Comparison of ENCODE assay signal across 13 mouse cellular contexts in the genomic region with DNA sequence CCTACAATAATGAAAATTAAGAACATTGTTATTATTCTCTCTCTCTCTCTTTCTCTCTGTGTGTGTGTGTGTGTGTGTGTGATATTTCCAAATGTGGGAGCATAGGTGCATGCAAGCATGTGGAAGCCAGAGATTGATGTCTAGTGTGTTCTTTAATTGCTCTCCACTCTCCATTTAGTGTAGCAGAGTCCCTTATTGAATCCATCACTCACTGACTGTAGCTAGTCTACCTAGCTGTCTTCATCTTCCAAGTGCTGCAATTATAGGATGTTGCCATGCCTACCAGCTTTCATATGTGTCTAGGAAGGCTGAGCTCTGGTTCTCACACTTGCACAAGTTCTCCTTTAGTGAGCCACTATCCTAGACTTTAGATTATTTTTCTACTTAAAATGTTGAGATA. TPM values are rescaled to one million over a fixed set of nuclear protein-coding genes. Genes with fewer than 3 reads are reported as not detected.
"Had no signal": no experiment of that assay in that cellular context is flagged by ENCODE, and none has a peak within 500 bp of the region (broad histone marks: within the 10 kb centered on the region; RNA-seq: fewer than 3 reads in every experiment).

No protein-coding gene starts in this region.

- H3K27me3 ChIP-seq: limb, embryonic 13.5 days; midbrain, embryonic 15.5 days had no signal

- H3K36me3 ChIP-seq: limb, embryonic 13.5 days; midbrain, embryonic 15.5 days had no signal

- ATAC-seq: midbrain, embryonic 15.5 days had no signal

- H3K4me3 ChIP-seq: limb, embryonic 13.5 days; midbrain, embryonic 15.5 days had no signal

- H3K9ac ChIP-seq: limb, embryonic 13.5 days; liver, embryonic 14.5 days; midbrain, embryonic 15.5 days had no signal

- DNase-seq: kidney, adult 18-20 months; kidney, postnatal 10 days; kidney, postnatal 4 days; left cerebral cortex, postnatal 4 days; lung, adult 18-20 months; lung, postnatal 36 days; right cerebral cortex, postnatal 14 days; thymus, postnatal 36 days had no signal

- H3K9me3 ChIP-seq: limb, embryonic 13.5 days; midbrain, embryonic 15.5 days had no signal

- H3K4me1 ChIP-seq: limb, embryonic 13.5 days; midbrain, embryonic 15.5 days had no signal

- H3K27ac ChIP-seq: limb, embryonic 13.5 days; liver, embryonic 14.5 days; midbrain, embryonic 15.5 days had no signal

- H3K4me2 ChIP-seq: limb, embryonic 13.5 days; midbrain, embryonic 11.5 days; midbrain, embryonic 15.5 days had no signal

RNA-seq across cellular contexts. Expression of gene Emcn, which starts 30.9 kb away (rescaled TPM):
- total RNA-seq: megakaryocyte, adult 5-6 weeks had no signal
